Mouse (Mus musculus) intestine, embryonic 14.5 days (tissue): ENCODE measurements around the gene Gm11213. TPM values are rescaled to one million over a fixed set of nuclear protein-coding genes. Genes with fewer than 3 reads are reported as not detected.

Source experiments
- ATAC-seq: fragments of 200-750 bp; cut with Nextera tagmentation; replicated peaks from 2 replicates; pipeline ENCODE4 v1.8.0; 2017; ENCODE audit warnings: low read depth, moderate number of reproducible peaks, moderate TSS enrichment, moderate library complexity; ENCODE audit not compliant: low FRiP score, low TSS enrichment
- DNase-seq: peaks from one replicate; pipeline ENCODE4 v3.0.0-alpha.2; 2018; ENCODE audit warnings: low spot score
- H3K27ac ChIP-seq: fragments of 300-500 bp; sonication (generic); 2 replicates; pipeline ENCODE4 v1.5.1; 2014; ENCODE audit warnings: low read depth, mild to moderate bottlenecking, control low read depth
- H3K27me3 ChIP-seq: fragments of 300-500 bp; sonication (generic); replicated peaks from 2 replicates; pipeline ENCODE4 v1.6.1; 2014; ENCODE audit warnings: low read length, control low read depth; ENCODE audit not compliant: control insufficient read depth, insufficient read depth
- H3K36me3 ChIP-seq: fragments of 300-500 bp; sonication (generic); 2 replicates; pipeline ENCODE4 v1.6.1; 2014; ENCODE audit warnings: low read length, control low read depth; ENCODE audit not compliant: control insufficient read depth, insufficient read depth
- H3K4me1 ChIP-seq: fragments of 300-500 bp; sonication (generic); replicated peaks from 2 replicates; pipeline ENCODE4 v1.6.1; 2014; ENCODE audit warnings: low read length, control low read depth, mixed read lengths; ENCODE audit not compliant: control insufficient read depth, insufficient read depth
- H3K4me2 ChIP-seq: fragments of 300-500 bp; sonication (generic); 2 replicates; pipeline ENCODE4 v1.6.1; 2014; ENCODE audit warnings: low read length
- H3K4me3 ChIP-seq: fragments of 300-500 bp; sonication (generic); 2 replicates; pipeline ENCODE4 v1.5.1; 2014; ENCODE audit warnings: low read depth, low read length, control low read depth, mixed read lengths
- H3K9ac ChIP-seq: fragments of 300-500 bp; sonication (generic); 2 replicates; pipeline ENCODE4 v1.6.1; 2014; ENCODE audit warnings: mild to moderate bottlenecking, low read length
- H3K9me3 ChIP-seq: fragments of 300-500 bp; sonication (generic); 2 replicates; pipeline ENCODE4 v1.6.1; 2016; ENCODE audit warnings: low read length, control low read depth; ENCODE audit not compliant: control insufficient read depth
- WGBS: fragments of 180-500 bp; shearing (Covaris S2); extraction: QIAGEN DNeasy Blood & Tissue Kit; methylation state at CpG from one replicate; pipeline ENCODE4 v1.1.7; 2014; 5-methylcytosine and 5-hydroxymethylcytosine counted together
- polyA plus RNA-seq: library from polyadenylated mRNA; unstranded; fragments of >200 nt; fragmentation: Nextera tagmentation; extraction: Ambion mirVana; gene quantifications from 2 replicates; pipeline ENCODE4 v1.2.1, GENCODE M21; 2014

Gene Gm11213
- polyA plus RNA-seq, 1 experiment from 2014 or later, result not detected

GRCm38 (mm10) chr4:63621861-63622260 lies 16.8 kb upstream of the Gm11213 start:
- ATAC-seq, result no peak
- Histone ChIP-seq H3K4me3 (no peak overlapping the region), H3K36me3 (no peaks in the 10 kb centered on the region), H3K9me3 (no peaks in the 10 kb centered on the region), H3K4me1 (no peaks in the 10 kb centered on the region), H3K4me2 (no peak overlapping the region), H3K9ac (no peak overlapping the region), H3K27ac (no peak overlapping the region), H3K27me3 (no peaks in the 10 kb centered on the region)
- no peak for DNase-seq
- WGBS, result 75% methylated on average over 2 of the region's 2 CpGs

DNA sequence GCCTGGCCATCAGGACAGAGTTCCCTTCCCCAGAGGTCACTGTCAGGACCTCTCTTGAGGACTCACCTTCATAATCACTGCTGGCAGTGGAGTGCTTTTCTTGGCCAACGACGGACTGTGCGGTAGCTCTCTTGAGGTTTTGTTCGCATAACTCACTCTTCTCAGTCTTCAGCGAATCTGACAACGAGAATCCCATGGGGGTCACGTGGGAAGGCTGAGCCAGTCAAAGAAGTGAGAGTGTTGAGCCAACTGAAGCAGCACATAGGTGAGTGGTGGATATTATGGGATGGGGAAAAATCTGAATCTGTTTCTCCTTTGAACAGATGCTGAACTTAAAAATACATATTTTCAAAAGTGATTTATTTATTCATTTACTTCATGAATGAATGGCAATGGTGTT lies 3.3 kb upstream of the Gm11213 start:
- H3K27ac ChIP-seq, result no peak overlapping the region
- H3K9me3 ChIP-seq, result no peaks in the 10 kb centered on the region
- ATAC-seq (no peak), DNase-seq (no peak)
- WGBS, result 86% methylated on average over 7 of the region's 7 CpGs
- H3K36me3 ChIP-seq, result no peaks in the 10 kb centered on the region
- no peaks in the 10 kb centered on the region for H3K4me1 ChIP-seq
- H3K27me3 ChIP-seq, result no peaks in the 10 kb centered on the region
- no peak overlapping the region for H3K4me3 ChIP-seq
- no peak overlapping the region for H3K9ac ChIP-seq
- H3K4me2 ChIP-seq, result no peak overlapping the region

- Histone ChIP-seq H3K4me1 (no peaks in the 10 kb centered on the region), H3K4me3 (no peak overlapping the region), H3K9ac (no peak overlapping the region), H3K9me3 (no peaks in the 10 kb centered on the region), H3K27ac (no peak overlapping the region), H3K4me2 (no peak overlapping the region), H3K27me3 (no peaks in the 10 kb centered on the region), H3K36me3 (no peaks in the 10 kb centered on the region)
- no peak for ATAC-seq
- 65% methylated on average over 1 of the region's 1 CpGs for WGBS
- DNase-seq, result no peak
Observed at GRCm38 (mm10) chr4:63605968-63606367, 907 bp upstream of the Gm11213 start.

GRCm38 (mm10) chr4:63605545-63605944 lies 484 bp upstream of the Gm11213 start:
- H3K4me1 ChIP-seq, result no peaks in the 10 kb centered on the region

GRCm38 (mm10) chr4:63601263-63601662 lies 3.8 kb downstream of the Gm11213 start:
- H3K4me1 ChIP-seq, result no peaks in the 10 kb centered on the region
- DNase-seq (no peak), ATAC-seq (no peak)

More at GRCm38 (mm10) chr4:63605545-63605944, 484 bp upstream of the Gm11213 start:
- H3K9ac ChIP-seq, result no peak overlapping the region
- DNase-seq, result no peak
- no peak overlapping the region for H3K27ac ChIP-seq
- WGBS, result 85% methylated on average over 3 of the region's 3 CpGs
- H3K9me3 ChIP-seq, result no peaks in the 10 kb centered on the region
- H3K36me3 ChIP-seq, result no peaks in the 10 kb centered on the region
- H3K4me2 ChIP-seq, result no peak overlapping the region
- ATAC-seq, result no peak
- H3K27me3 ChIP-seq, result no peaks in the 10 kb centered on the region
- H3K4me3 ChIP-seq, result no peak overlapping the region

DNA sequence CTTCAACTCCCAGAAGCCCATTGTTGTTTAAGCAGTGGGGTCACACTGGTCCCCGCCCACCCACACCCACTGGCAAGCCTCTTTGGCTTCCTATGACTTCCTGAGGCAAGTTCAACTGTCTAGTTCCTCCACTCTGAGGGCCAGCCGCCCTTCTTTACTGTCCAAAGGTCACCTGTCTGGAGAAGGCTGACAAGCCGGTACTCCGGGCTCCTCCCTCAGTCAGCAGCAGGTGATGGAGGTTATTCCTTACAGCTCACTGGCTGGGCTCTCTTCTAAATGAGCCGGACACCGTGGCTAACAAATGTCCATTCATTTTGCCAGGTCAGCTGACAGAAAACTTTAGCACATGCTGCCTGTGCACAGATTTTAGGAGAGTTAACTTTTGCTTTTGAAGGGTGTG lies 4.3 kb downstream of the Gm11213 start:
- Histone ChIP-seq H3K27me3 (no peaks in the 10 kb centered on the region), H3K36me3 (no peaks in the 10 kb centered on the region), H3K9ac (no peak overlapping the region), H3K27ac (no peak overlapping the region), H3K4me2 (no peak overlapping the region), H3K4me3 (no peak overlapping the region), H3K9me3 (no peaks in the 10 kb centered on the region), H3K4me1 (no peaks in the 10 kb centered on the region)
- 61% methylated on average over 6 of the region's 6 CpGs for WGBS
- ATAC-seq (peak; percentile 80), DNase-seq (peak; percentile 54)

More at GRCm38 (mm10) chr4:63601263-63601662, 3.8 kb downstream of the Gm11213 start:
- Histone ChIP-seq H3K4me2 (no peak overlapping the region), H3K36me3 (no peaks in the 10 kb centered on the region), H3K27me3 (no peaks in the 10 kb centered on the region), H3K4me3 (no peak overlapping the region), H3K27ac (no peak overlapping the region), H3K9me3 (no peaks in the 10 kb centered on the region), H3K9ac (no peak overlapping the region)

- ATAC-seq (no peak), DNase-seq (no peak)
- Histone ChIP-seq H3K27me3 (no peaks in the 10 kb centered on the region), H3K36me3 (no peaks in the 10 kb centered on the region), H3K9me3 (no peaks in the 10 kb centered on the region), H3K4me3 (no peak overlapping the region), H3K4me2 (no peak overlapping the region), H3K27ac (no peak overlapping the region), H3K4me1 (peaks cover 10% of the 10 kb centered on the region; the same call in 1 of the 2 replicates), H3K9ac (no peak overlapping the region)
- 90% methylated on average over 4 of the region's 4 CpGs for WGBS
Observed at GRCm38 (mm10) chr4:63596010-63596409, 9.1 kb downstream of the Gm11213 start.

- Histone ChIP-seq H3K36me3 (no peaks in the 10 kb centered on the region), H3K9me3 (no peaks in the 10 kb centered on the region), H3K4me1 (peaks cover 10% of the 10 kb centered on the region; the same call in 1 of the 2 replicates), H3K27ac (peak overlapping the region; percentile 34; the same call in 1 of the 2 replicates), H3K4me2 (no peak overlapping the region), H3K27me3 (no peaks in the 10 kb centered on the region), H3K4me3 (no peak overlapping the region), H3K9ac (no peak overlapping the region)
- 56% methylated on average over 10 of the region's 10 CpGs for WGBS
- ATAC-seq (peak; percentile 67), DNase-seq (no peak)
Observed at GRCm38 (mm10) chr4:63595259-63595658, 9.8 kb downstream of the Gm11213 start.

- H3K9ac ChIP-seq, result no peak overlapping the region
- H3K4me1 ChIP-seq, result peaks cover 10% of the 10 kb centered on the region; the same call in 1 of the 2 replicates
- ATAC-seq, result no peak
- no peaks in the 10 kb centered on the region for H3K9me3 ChIP-seq
- peak overlapping the region; percentile 34 for H3K27ac ChIP-seq
- 52% methylated on average over 5 of the region's 5 CpGs for WGBS
- DNase-seq, result no peak
- H3K4me3 ChIP-seq, result no peak overlapping the region
- no peaks in the 10 kb centered on the region for H3K27me3 ChIP-seq
- H3K4me2 ChIP-seq, result no peak overlapping the region
- H3K36me3 ChIP-seq, result no peaks in the 10 kb centered on the region
Observed at GRCm38 (mm10) chr4:63594459-63595110, 10.5 kb downstream of the Gm11213 start.
